8 mouse cellular contexts compared by ENCODE assay signal in the genomic region with DNA sequence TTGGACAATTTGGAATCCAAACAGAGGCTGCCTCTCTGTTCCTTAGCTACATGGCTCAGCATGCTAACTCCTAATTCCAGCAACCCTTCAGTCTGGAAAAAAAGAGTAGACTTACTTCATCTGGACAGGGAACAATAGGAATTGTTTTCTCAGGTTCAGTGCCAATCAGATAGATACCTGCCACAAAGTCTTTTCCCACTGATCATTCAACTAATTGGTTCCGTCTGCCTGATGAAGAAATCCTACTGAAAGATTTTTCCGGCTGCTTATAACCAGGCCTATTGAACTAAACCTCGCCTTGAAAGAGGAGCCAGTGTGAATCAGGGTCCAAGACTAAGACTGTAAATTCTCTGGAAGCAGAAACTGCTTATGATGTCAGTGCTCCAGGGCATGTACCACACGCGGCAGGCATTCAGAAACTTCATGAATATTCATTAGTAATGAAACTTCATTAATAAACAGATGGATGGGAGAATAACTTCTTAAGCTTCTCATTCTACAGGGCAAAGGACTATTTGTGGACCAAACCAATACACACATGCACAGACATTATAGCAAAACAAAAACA. TPM values are rescaled to one million over a fixed set of nuclear protein-coding genes. Genes with fewer than 3 reads are reported as not detected.
A peak's percentile ranks its signal among the peaks of the same experiment; 100 is the strongest.
DNase-seq lines count a peak whose midpoint lies in the region; ATAC-seq and TF ChIP-seq lines count a peak whose summit lies in the region.

No protein-coding gene starts in this region.

- H3K27ac ChIP-seq in embryonic facial prominence, embryonic 11.5 days (replicated peaks; ENCODE audit: low read depth, low read length), result no peak overlapping the region
- H3K27ac ChIP-seq in hindbrain, embryonic 13.5 days, result no peak overlapping the region
- H3K27ac ChIP-seq in liver, postnatal 0 days (ENCODE audit: low read depth), result no peak overlapping the region

- TF ChIP-seq CTCF in liver, postnatal 0 days (IDR thresholded peaks at IDR 0.05; ENCODE audit: low read depth), result no peak

- H3K4me1 ChIP-seq in embryonic facial prominence, embryonic 11.5 days (ENCODE audit: control insufficient read depth, insufficient read depth, low read length), result no peaks in the 10 kb centered on the region
- peaks cover 15% of the 10 kb centered on the region for H3K4me1 ChIP-seq in hindbrain, embryonic 13.5 days (replicated peaks)
- H3K4me1 ChIP-seq in liver, postnatal 0 days (ENCODE audit: insufficient read depth), result 0 out of 2 replicates have a peak, but pooled peaks cover 6% of the 10 kb centered on the region

- 32% methylated on average over 5 of the region's 5 CpGs for WGBS in embryonic facial prominence, embryonic 11.5 days
- WGBS in hindbrain, embryonic 13.5 days, result 30% methylated on average over 5 of the region's 5 CpGs
- 38% methylated on average over 5 of the region's 5 CpGs for WGBS in liver, postnatal 0 days (ENCODE audit: insufficient replicate concordance)

- no peak for TF ChIP-seq EP300 in liver, postnatal 0 days (IDR thresholded peaks at IDR 0.05; ENCODE audit: low read depth)

- H3K27me3 ChIP-seq in embryonic facial prominence, embryonic 11.5 days (ENCODE audit: control insufficient read depth, insufficient read depth, low read length), result no peaks in the 10 kb centered on the region
- H3K27me3 ChIP-seq in hindbrain, embryonic 13.5 days, result peaks cover 7% of the 10 kb centered on the region; the same call in 1 of the 2 replicates
- H3K27me3 ChIP-seq in liver, postnatal 0 days (ENCODE audit: insufficient read depth, low read length), result no peaks in the 10 kb centered on the region

- peak overlapping the region; percentile 64 for H3K9ac ChIP-seq in embryonic facial prominence, embryonic 11.5 days (replicated peaks; ENCODE audit: low read length)
- peak overlapping the region; percentile 67; the same call in 1 of the 2 replicates for H3K9ac ChIP-seq in hindbrain, embryonic 13.5 days
- H3K9ac ChIP-seq in liver, postnatal 0 days (replicated peaks), result peak overlapping the region; percentile 71

- peak; percentile 9 to 13 for DNase-seq in heart, adult 9 months (ENCODE audit: low spot score in 2 of 2)
- no peak for DNase-seq in heart, postnatal 14 days
- peak; percentile 16 for DNase-seq in embryonic facial prominence, embryonic 11.5 days (ENCODE audit: low spot score)
- DNase-seq in liver, postnatal 0 days, result no peak
- no peak for DNase-seq in ovary, postnatal 14 days (ENCODE audit: low spot score)
- DNase-seq in spleen, postnatal 36 days (ENCODE audit: low spot score in 2 of 2), result no peak

- intact Hi-C loops in heart, postnatal 14 days (cut with DNase I), result no loop called here

- H3K4me3 ChIP-seq in embryonic facial prominence, embryonic 11.5 days (ENCODE audit: low read depth, low read length), result peak overlapping the region; percentile 56
- H3K4me3 ChIP-seq in hindbrain, embryonic 13.5 days, result peak overlapping the region; percentile 66
- peak overlapping the region; percentile 72 for H3K4me3 ChIP-seq in liver, postnatal 0 days (ENCODE audit: low read depth, low read length)

- peak overlapping the region; percentile 68 for H3K4me2 ChIP-seq in embryonic facial prominence, embryonic 11.5 days (ENCODE audit: low read depth, low read length)
- H3K4me2 ChIP-seq in hindbrain, embryonic 13.5 days, result peak overlapping the region; percentile 72
- H3K4me2 ChIP-seq in liver, postnatal 0 days (ENCODE audit: low read depth, low read length), result peak overlapping the region; percentile 93

- no peaks in the 10 kb centered on the region for H3K36me3 ChIP-seq in embryonic facial prominence, embryonic 11.5 days (replicated peaks; ENCODE audit: control insufficient read depth, insufficient read depth, low read depth, low read length)
- H3K36me3 ChIP-seq in hindbrain, embryonic 13.5 days, result 0 out of 2 replicates have a peak, but pooled peaks cover 3% of the 10 kb centered on the region
- no peaks in the 10 kb centered on the region for H3K36me3 ChIP-seq in liver, postnatal 0 days (replicated peaks; ENCODE audit: insufficient read depth, low read length)

- no peaks in the 10 kb centered on the region for H3K9me3 ChIP-seq in embryonic facial prominence, embryonic 11.5 days (replicated peaks; ENCODE audit: control insufficient read depth, low read length)
- H3K9me3 ChIP-seq in hindbrain, embryonic 13.5 days, result no peaks in the 10 kb centered on the region
- H3K9me3 ChIP-seq in liver, postnatal 0 days (ENCODE audit: low read length), result no peaks in the 10 kb centered on the region

- no peak for ATAC-seq in embryonic facial prominence, embryonic 11.5 days (replicated peaks; ENCODE audit: insufficient number of reproducible peaks, low FRiP score, low TSS enrichment, low read depth)
- ATAC-seq in hindbrain, embryonic 13.5 days (ENCODE audit: low FRiP score), result peak; percentile 45
- ATAC-seq in liver, postnatal 0 days, result no peak
- ATAC-seq in CD4-positive, CD25-positive, alpha-beta regulatory T cell, adult 4 months, result no peak

RNA-seq across cellular contexts. Expression of a gene that starts 0.7 kb away (rescaled TPM):
- under 1 TPM; 0.48 to 0.63 TPM for total RNA-seq in heart, postnatal 14 days (2021)
- 2.6 and 3.8 TPM in 2 replicates for polyA plus RNA-seq in embryonic facial prominence, embryonic 11.5 days (2014; fragmentation: Nextera tagmentation; extraction: Ambion mirVana)
- 5.3 and 5.6 TPM in 2 replicates for polyA plus RNA-seq in hindbrain, embryonic 13.5 days (2015; fragmentation: Nextera tagmentation; extraction: Ambion mirVana)
- polyA plus RNA-seq in liver, postnatal 0 days (2015; fragmentation: Nextera tagmentation; extraction: Ambion mirVana), result 0.62 and 0.65 TPM in 2 replicates
- polyA plus RNA-seq in CD4-positive, CD25-positive, alpha-beta regulatory T cell, adult 4 months (2017; shearing (Covaris generic)), result 1 to 10 TPM; 2.1 to 2.3 TPM

RNA-seq across cellular contexts. Expression of a gene that starts 15.7 kb away (rescaled TPM):
- 100 to 1,000 TPM; 125 to 135 TPM for total RNA-seq in heart, postnatal 14 days (2021)
- polyA plus RNA-seq in embryonic facial prominence, embryonic 11.5 days (2014; fragmentation: Nextera tagmentation; extraction: Ambion mirVana), result 0.17 and 0.36 TPM in 2 replicates
- polyA plus RNA-seq in hindbrain, embryonic 13.5 days (2015; fragmentation: Nextera tagmentation; extraction: Ambion mirVana), result 0.12 TPM in 2 replicates
- 0.06 and 1.1 TPM in 2 replicates for polyA plus RNA-seq in liver, postnatal 0 days (2015; fragmentation: Nextera tagmentation; extraction: Ambion mirVana)
- polyA plus RNA-seq in CD4-positive, CD25-positive, alpha-beta regulatory T cell, adult 4 months (2017; shearing (Covaris generic)), result not detected

Comparison
In these comparisons a context has a peak if more than half of its experiments do, and no peak if none do; other contexts are left out.
1. DNase-seq: peak in heart, adult 9 months (2 of 2) and embryonic facial prominence, embryonic 11.5 days (single experiment); none in heart, postnatal 14 days (0 of 2), liver, postnatal 0 days (single experiment), ovary, postnatal 14 days (single experiment) and spleen, postnatal 36 days (0 of 2).
2. Peak in every context shown above with its lines, with median percentiles within 50 percentile points of each other: H3K4me2 ChIP-seq, H3K4me3 ChIP-seq and H3K9ac ChIP-seq.